Mouse (Mus musculus) myocyte (in vitro differentiated cells): Measurements from ENCODE around the gene Btbd2. TPM values are rescaled to one million over a fixed set of nuclear protein-coding genes. Genes with fewer than 3 reads are reported as not detected.

Experiments
- H3K27me3 ChIP-seq: one replicate; pipeline ENCODE4 v1.6.1; 2011; ENCODE audit not compliant: control insufficient read depth, insufficient read depth, insufficient read length
- H3K36me3 ChIP-seq: one replicate; pipeline ENCODE4 v1.6.1; 2011; ENCODE audit not compliant: control insufficient read depth, insufficient read depth
- H3K4me2 ChIP-seq: one replicate; pipeline ENCODE4 v1.6.1; 2011; ENCODE audit warnings: low read depth, control low read depth
- H3K4me3 ChIP-seq: one replicate; pipeline ENCODE4 v1.5.1; 2011; ENCODE audit warnings: mild to moderate bottlenecking, control low read depth, moderate library complexity
- H3K79me2 ChIP-seq: one replicate; pipeline ENCODE4 v1.6.1; 2011; ENCODE audit not compliant: control insufficient read depth, insufficient read depth
- H3ac ChIP-seq: one replicate; pipeline ENCODE4 v1.6.1; 2011; ENCODE audit not compliant: control insufficient read depth, insufficient read length
- CEBPB ChIP-seq: IDR thresholded peaks from 2 replicates; pipeline ENCODE4 v1.6.1; 2011; ENCODE audit warnings: mild to moderate bottlenecking, moderate library complexity; ENCODE audit not compliant: poor library complexity, insufficient read depth, severe bottlenecking
- E2F4 ChIP-seq: IDR thresholded peaks from one replicate; pipeline ENCODE4 v1.6.1; 2011; ENCODE audit warnings: mild to moderate bottlenecking, control low read depth, moderate library complexity; ENCODE audit not compliant: insufficient read depth
- MAX ChIP-seq: IDR thresholded peaks from one replicate; pipeline ENCODE4 v1.6.1; 2011; ENCODE audit warnings: low read depth, mild to moderate bottlenecking, control low read depth
- MYOD1 ChIP-seq, 3 experiments: IDR thresholded peaks; one replicate each; pipeline ENCODE4 v1.6.1; 2011; ENCODE audit warnings: control low read depth in 2 of 3, low read depth in 2 of 3, mild to moderate bottlenecking in 2 of 3, moderate library complexity in 1 of 3; ENCODE audit not compliant: insufficient read length in 2 of 3, control insufficient read depth in 1 of 3
- MYOG ChIP-seq, 3 experiments: IDR thresholded peaks; one replicate each; pipeline ENCODE4 v1.6.1; 2011; ENCODE audit warnings: control low read depth in 2 of 3, low read depth in 2 of 3, mild to moderate bottlenecking in 2 of 3; ENCODE audit not compliant: insufficient read length in 2 of 3, control insufficient read depth in 1 of 3, insufficient read depth in 1 of 3
- POLR2A ChIP-seq: IDR thresholded peaks from one replicate; pipeline ENCODE4 v1.6.1; 2011; ENCODE audit warnings: low read depth, mild to moderate bottlenecking, control low read depth, moderate library complexity; ENCODE audit not compliant: insufficient read length
- POLR2AphosphoS2 ChIP-seq: IDR thresholded peaks from one replicate; pipeline ENCODE4 v1.6.1; 2011; ENCODE audit warnings: low read depth, control low read depth; ENCODE audit not compliant: insufficient read length
- REST ChIP-seq: IDR thresholded peaks from one replicate; pipeline ENCODE4 v1.6.1; 2011; ENCODE audit warnings: mild to moderate bottlenecking, control low read depth, moderate library complexity; ENCODE audit not compliant: insufficient read depth, insufficient read length
- SRF ChIP-seq: IDR thresholded peaks from one replicate; pipeline ENCODE4 v1.6.1; 2011; ENCODE audit warnings: low read depth; ENCODE audit not compliant: control insufficient read depth, insufficient read length
- TCF12 ChIP-seq: IDR thresholded peaks from one replicate; pipeline ENCODE4 v1.6.1; 2011; ENCODE audit warnings: mild to moderate bottlenecking, control low read depth; ENCODE audit not compliant: poor library complexity, insufficient read depth, severe bottlenecking
- TCF3 ChIP-seq: IDR thresholded peaks from one replicate; pipeline ENCODE4 v1.6.1; 2011; ENCODE audit warnings: low read depth, control low read depth; ENCODE audit not compliant: insufficient read length
- USF1 ChIP-seq: IDR thresholded peaks from one replicate; pipeline ENCODE4 v1.6.1; 2011; ENCODE audit warnings: low read depth, mild to moderate bottlenecking, control low read depth, moderate library complexity
- polyA plus RNA-seq: library from polyadenylated mRNA; unstranded; fragments of >200 nt; fragmentation: generic; extraction: Trizol; gene quantifications from one replicate; pipeline ENCODE4 v1.2.1, GENCODE M21; 2012; ENCODE audit warnings: missing spikeins

Btbd2 gene
- polyA plus RNA-seq, 1 experiment = 55.9 TPM

GRCm38 (mm10) chr10:80635345-80635744, 21.5 kb downstream of the Btbd2 start:
- Histone ChIP-seq H3ac (no peak overlapping the region), H3K27me3 (no peaks in the 10 kb centered on the region), H3K4me2 (no peak overlapping the region), H3K4me3 (no peak overlapping the region), H3K79me2 (peaks cover 31% of the 10 kb centered on the region), H3K36me3 (peaks cover 30% of the 10 kb centered on the region)
- TF ChIP-seq MYOG (IDR thresholded peaks at IDR 0.05; ENCODE audit: control insufficient read depth in 1 of 3, insufficient read depth in 1 of 3, insufficient read length in 2 of 3, low read depth in 2 of 3) = no peak
- no peak for TF ChIP-seq MAX
- TF ChIP-seq USF1 = no peak
- TF ChIP-seq TCF12 = no peak
- TF ChIP-seq POLR2A = no peak
- no peak for TF ChIP-seq SRF
- TF ChIP-seq MYOD1 (IDR thresholded peaks at IDR 0.05; ENCODE audit: control insufficient read depth in 1 of 3, insufficient read length in 2 of 3, low read depth in 2 of 3) = no peak
- no peak for TF ChIP-seq TCF3
- no peak for TF ChIP-seq CEBPB
- no peak for TF ChIP-seq REST
- TF ChIP-seq E2F4 = no peak
- TF ChIP-seq POLR2AphosphoS2 = no peak

GRCm38 (mm10) chr10:80628925-80629324, 27.9 kb downstream of the Btbd2 start:
- TF ChIP-seq SRF = no peak
- peak in 2 of 3 experiments; percentile 22 to 60 for TF ChIP-seq MYOD1 (IDR thresholded peaks at IDR 0.05; ENCODE audit: control insufficient read depth in 1 of 3, insufficient read length in 2 of 3, low read depth in 2 of 3)
- no peak for TF ChIP-seq MYOG (IDR thresholded peaks at IDR 0.05; ENCODE audit: control insufficient read depth in 1 of 3, insufficient read depth in 1 of 3, insufficient read length in 2 of 3, low read depth in 2 of 3)
- no peak for TF ChIP-seq TCF3
- TF ChIP-seq POLR2AphosphoS2 = no peak
- TF ChIP-seq POLR2A = no peak
- no peaks in the 10 kb centered on the region for H3K27me3 ChIP-seq
- H3K4me2 ChIP-seq = no peak overlapping the region
- no peak overlapping the region for H3K4me3 ChIP-seq
- H3ac ChIP-seq = no peak overlapping the region
- H3K79me2 ChIP-seq = peaks cover 92% of the 10 kb centered on the region
- peaks cover 4% of the 10 kb centered on the region for H3K36me3 ChIP-seq

DNA sequence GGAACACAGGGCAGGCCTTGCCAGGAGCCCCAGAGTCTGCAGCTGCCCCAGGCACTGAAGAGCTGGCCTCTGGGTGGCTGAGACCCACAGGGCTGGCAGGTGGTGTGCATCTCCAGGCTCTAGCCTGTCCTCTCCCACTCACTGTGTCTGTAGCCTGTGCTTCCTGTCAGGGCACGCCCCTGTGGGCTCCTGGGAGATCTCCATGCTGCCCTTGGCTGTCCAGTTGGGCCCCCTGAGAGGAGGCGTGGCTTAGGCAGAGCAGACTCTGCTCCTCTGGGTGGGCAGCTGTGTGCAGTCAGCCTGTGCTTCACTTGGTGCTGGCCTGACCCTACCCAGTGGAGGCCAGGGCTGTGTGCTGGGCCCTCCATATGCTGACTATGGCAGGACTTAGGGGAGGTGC, 29.2 kb downstream of the Btbd2 start:
- Histone ChIP-seq H3K27me3 (no peaks in the 10 kb centered on the region), H3K79me2 (peaks cover 99% of the 10 kb centered on the region), H3K4me2 (no peak overlapping the region), H3K4me3 (no peak overlapping the region), H3ac (no peak overlapping the region), H3K36me3 (peaks cover 4% of the 10 kb centered on the region)
- peak; percentile 4 to 70 (median 51) for TF ChIP-seq MYOG (IDR thresholded peaks at IDR 0.05; ENCODE audit: control insufficient read depth in 1 of 3, insufficient read depth in 1 of 3, insufficient read length in 2 of 3, low read depth in 2 of 3)
- TF ChIP-seq REST = no peak
- TF ChIP-seq TCF3 = peak; percentile 6
- TF ChIP-seq SRF = no peak
- TF ChIP-seq POLR2AphosphoS2 = peak; percentile 14
- peak in 2 of 3 experiments; percentile 67 to 70 for TF ChIP-seq MYOD1 (IDR thresholded peaks at IDR 0.05; ENCODE audit: control insufficient read depth in 1 of 3, insufficient read length in 2 of 3, low read depth in 2 of 3)
- TF ChIP-seq CEBPB = no peak
- no peak for TF ChIP-seq USF1
- TF ChIP-seq TCF12 = no peak
- no peak for TF ChIP-seq MAX
- TF ChIP-seq E2F4 = no peak
- TF ChIP-seq POLR2A = peak; percentile 55

GRCm38 (mm10) chr10:80625764-80626163, 31.1 kb downstream of the Btbd2 start:
- no peak overlapping the region for H3K4me3 ChIP-seq
- TF ChIP-seq TCF12 (no peak), POLR2AphosphoS2 (no peak), USF1 (no peak), POLR2A (no peak), E2F4 (no peak), SRF (no peak), MAX (no peak), MYOD1 (IDR thresholded peaks at IDR 0.05; ENCODE audit: control insufficient read depth in 1 of 3, insufficient read length in 2 of 3, low read depth in 2 of 3) (peak in 2 of 3 experiments; percentile 67 to 90), TCF3 (no peak), CEBPB (no peak), MYOG (IDR thresholded peaks at IDR 0.05; ENCODE audit: control insufficient read depth in 1 of 3, insufficient read depth in 1 of 3, insufficient read length in 2 of 3, low read depth in 2 of 3) (peak in 2 of 3 experiments; percentile 49 to 88), REST (no peak)
- H3K79me2 ChIP-seq = peaks cover 80% of the 10 kb centered on the region
- peak overlapping the region; percentile 82 for H3K4me2 ChIP-seq
- H3ac ChIP-seq = no peak overlapping the region
- H3K27me3 ChIP-seq = no peaks in the 10 kb centered on the region
- no peaks in the 10 kb centered on the region for H3K36me3 ChIP-seq
